Mouse (Mus musculus) heart, embryonic 11.5 days (tissue): ENCODE measurements around the gene Hist1h2ao. TPM values are rescaled to one million over a fixed set of nuclear protein-coding genes. Genes with fewer than 3 reads are reported as not detected.

Source experiments
- ATAC-seq: fragments of 200-750 bp; cut with Nextera tagmentation; replicated peaks from 2 replicates; pipeline ENCODE4 v1.8.0; 2017; ENCODE audit warnings: moderate library complexity; ENCODE audit not compliant: insufficient number of reproducible peaks, low FRiP score, low TSS enrichment
- H3K27ac ChIP-seq: fragments of 300-500 bp; sonication (generic); 2 replicates; pipeline ENCODE4 v1.5.1; 2014; ENCODE audit warnings: mild to moderate bottlenecking, low read depth, low read length
- H3K27me3 ChIP-seq: fragments of 300-500 bp; sonication (generic); 2 replicates; pipeline ENCODE4 v1.6.1; 2014; ENCODE audit warnings: mild to moderate bottlenecking, low read length, mixed read lengths; ENCODE audit not compliant: control insufficient read depth, insufficient read depth
- H3K36me3 ChIP-seq: fragments of 300-500 bp; sonication (generic); 2 replicates; pipeline ENCODE4 v1.6.1; 2014; ENCODE audit warnings: mild to moderate bottlenecking, low read length, moderate library complexity, mixed read lengths; ENCODE audit not compliant: control insufficient read depth, insufficient read depth
- H3K4me1 ChIP-seq: fragments of 300-500 bp; sonication (generic); 2 replicates; pipeline ENCODE4 v1.6.1; 2014; ENCODE audit warnings: low read length; ENCODE audit not compliant: control insufficient read depth, insufficient read depth
- H3K4me2 ChIP-seq: fragments of 300-500 bp; sonication (generic); 2 replicates; pipeline ENCODE4 v1.6.1; 2014; ENCODE audit warnings: mild to moderate bottlenecking, moderate library complexity
- H3K4me3 ChIP-seq: fragments of 300-500 bp; sonication (generic); 2 replicates; pipeline ENCODE4 v1.5.1; 2014; ENCODE audit warnings: low read depth, low read length
- H3K9ac ChIP-seq: fragments of 300-500 bp; sonication (generic); 2 replicates; pipeline ENCODE4 v1.6.1; 2014; ENCODE audit warnings: mild to moderate bottlenecking, low read depth, low read length, moderate library complexity
- H3K9me3 ChIP-seq: fragments of 300-500 bp; sonication (generic); replicated peaks from 2 replicates; pipeline ENCODE4 v1.6.1; 2016; ENCODE audit warnings: low read length; ENCODE audit not compliant: control insufficient read depth
- WGBS: fragments of 180-500 bp; shearing (Covaris S2); extraction: QIAGEN DNeasy Blood & Tissue Kit; methylation state at CpG from one replicate; pipeline ENCODE4 v1.1.7; 2014; ENCODE audit not compliant: insufficient replicate concordance; 5-methylcytosine and 5-hydroxymethylcytosine counted together
- microRNA-seq: library from miRNA; unstranded; fragments of <30 nt; microRNA quantifications from one replicate; pipeline ENCODE4, GENCODE M21; 2016; ENCODE audit warnings: borderline number of aligned reads
- polyA plus RNA-seq: library from polyadenylated mRNA; unstranded; fragments of >200 nt; fragmentation: Nextera tagmentation; extraction: Ambion mirVana; gene quantifications from 2 replicates; pipeline ENCODE4 v1.2.1, GENCODE M21; 2014

Gene Hist1h2ao
- polyA plus RNA-seq, 1 experiment from 2014 or later = not detected

- no peak for ATAC-seq
- Histone ChIP-seq H3K9me3 (no peaks in the 10 kb centered on the region), H3K36me3 (no peaks in the 10 kb centered on the region), H3K4me3 (peak overlapping the region; percentile 61), H3K4me2 (peak overlapping the region; percentile 69), H3K27ac (no peak overlapping the region), H3K9ac (peak overlapping the region; percentile 68), H3K27me3 (no peaks in the 10 kb centered on the region), H3K4me1 (peaks cover 8% of the 10 kb centered on the region; the same call in 1 of the 2 replicates)
- 0% methylated on average over 15 of the region's 15 CpGs for WGBS
Observed at GRCm38 (mm10) chr13:21855698-21856162, 45.5 kb downstream of the Hist1h2ao start.

Small RNAs within 50 kb of the gene (microRNA-seq; reads per million reads assigned to microRNA genes)
- not detected for gene Gm19658
- gene Gm44346 = not detected
- not detected for gene Gm44466

Other genes with a start within 250 kb of the Hist1h2ao start
- gene Olfr1364, start 228.7 kb upstream of the Hist1h2ao start, polyA plus RNA-seq = not detected in 2 replicates
- not detected in 2 replicates for gene Olfr1362, start 196.4 kb upstream of the Hist1h2ao start, polyA plus RNA-seq
- not detected in 2 replicates for gene Olfr11, start 167.9 kb upstream of the Hist1h2ao start, polyA plus RNA-seq
- gene Olfr1361, start 147.1 kb upstream of the Hist1h2ao start, polyA plus RNA-seq = not detected in 2 replicates
- gene Olfr1360, start 133.1 kb upstream of the Hist1h2ao start, polyA plus RNA-seq = not detected in 2 replicates
- gene Olfr1359, start 112.4 kb upstream of the Hist1h2ao start, polyA plus RNA-seq = not detected in 2 replicates
- not detected in 2 replicates for gene Hist1h2bl, start 94.3 kb upstream of the Hist1h2ao start, polyA plus RNA-seq
- 6.5 and 8.4 TPM in 2 replicates for gene Hist1h2ai, start 94.0 kb upstream of the Hist1h2ao start, polyA plus RNA-seq
- 4.4 TPM in 1 of 2 replicates, not detected in the other for gene Hist1h3h, start 92.8 kb upstream of the Hist1h2ao start, polyA plus RNA-seq
- gene Hist1h2bm, start 88.4 kb upstream of the Hist1h2ao start, polyA plus RNA-seq = 1.4 and 1.6 TPM in 2 replicates
- 0.79 and 1.1 TPM in 2 replicates for gene Hist1h4j, start 75.4 kb upstream of the Hist1h2ao start, polyA plus RNA-seq
- 3.0 TPM in 1 of 2 replicates, not detected in the other for gene Hist1h4k, start 60.0 kb upstream of the Hist1h2ao start, polyA plus RNA-seq
- gene Hist1h2ak, start 56.6 kb upstream of the Hist1h2ao start, polyA plus RNA-seq = 3.1 and 4.2 TPM in 2 replicates
- gene Hist1h2bn, start 56.3 kb upstream of the Hist1h2ao start, polyA plus RNA-seq = 1.6 and 2.0 TPM in 2 replicates
- gene Hist1h1b, start 29.8 kb upstream of the Hist1h2ao start, polyA plus RNA-seq = 5.9 and 10.8 TPM in 2 replicates
- 107 and 123 TPM in 2 replicates for gene Hist1h3i, start 27.1 kb upstream of the Hist1h2ao start, polyA plus RNA-seq
- gene Hist1h2an, start 23.2 kb upstream of the Hist1h2ao start, polyA plus RNA-seq = 3.3 and 6.2 TPM in 2 replicates
- 1.5 TPM in 1 of 2 replicates, not detected in the other for gene Hist1h2bp, start 23.0 kb upstream of the Hist1h2ao start, polyA plus RNA-seq
- 9.4 and 11.6 TPM in 2 replicates for gene Hist1h2bq, start 268 bp upstream of the Hist1h2ao start, polyA plus RNA-seq
- not detected in 2 replicates for gene Hist1h4m, start 1.3 kb downstream of the Hist1h2ao start, polyA plus RNA-seq
- gene Hist1h4n, start 21.7 kb downstream of the Hist1h2ao start, polyA plus RNA-seq = 7.1 and 10.5 TPM in 2 replicates
- 2,147 and 2,559 TPM in 2 replicates for gene Hist1h2ap, start 23.0 kb downstream of the Hist1h2ao start, polyA plus RNA-seq
- 10.3 and 12.3 TPM in 2 replicates for gene Hist1h2br, start 23.3 kb downstream of the Hist1h2ao start, polyA plus RNA-seq
- gene Zfp184, start 134.6 kb downstream of the Hist1h2ao start, polyA plus RNA-seq = 6.7 and 7.6 TPM in 2 replicates
- gene Pom121l2, start 170.7 kb downstream of the Hist1h2ao start, polyA plus RNA-seq = not detected in 2 replicates
- gene Prss16, start 199.3 kb downstream of the Hist1h2ao start, polyA plus RNA-seq = 0.24 and 0.66 TPM in 2 replicates
- 10.1 TPM in 1 of 2 replicates, not detected in the other for gene Hist1h2ah, start 225.1 kb downstream of the Hist1h2ao start, polyA plus RNA-seq
- gene Hist1h2bk, start 225.4 kb downstream of the Hist1h2ao start, polyA plus RNA-seq = 2.2 and 3.9 TPM in 2 replicates
- gene Hist1h4i, start 230.9 kb downstream of the Hist1h2ao start, polyA plus RNA-seq = 12.1 and 15.7 TPM in 2 replicates
- gene Hist1h2ag, start 232.5 kb downstream of the Hist1h2ao start, polyA plus RNA-seq = 12.3 and 19.7 TPM in 2 replicates
- gene Hist1h2bj, start 232.7 kb downstream of the Hist1h2ao start, polyA plus RNA-seq = 2.7 and 7.5 TPM in 2 replicates